Mouse (Mus musculus): ENCODE data around the gene Sirpb1c. TPM values are rescaled to one million over a fixed set of nuclear protein-coding genes. Genes with fewer than 3 reads are reported as not detected.
"Not testable (repeated sequence)": the region's sequence is repeated elsewhere in the genome, so short reads cannot be mapped to it uniquely, and the experiment has no call there.

Gene Sirpb1c
- 3.4 and 5.8 TPM in 2 replicates for polyA plus RNA-seq (2012; rRNA removed)

DNA sequence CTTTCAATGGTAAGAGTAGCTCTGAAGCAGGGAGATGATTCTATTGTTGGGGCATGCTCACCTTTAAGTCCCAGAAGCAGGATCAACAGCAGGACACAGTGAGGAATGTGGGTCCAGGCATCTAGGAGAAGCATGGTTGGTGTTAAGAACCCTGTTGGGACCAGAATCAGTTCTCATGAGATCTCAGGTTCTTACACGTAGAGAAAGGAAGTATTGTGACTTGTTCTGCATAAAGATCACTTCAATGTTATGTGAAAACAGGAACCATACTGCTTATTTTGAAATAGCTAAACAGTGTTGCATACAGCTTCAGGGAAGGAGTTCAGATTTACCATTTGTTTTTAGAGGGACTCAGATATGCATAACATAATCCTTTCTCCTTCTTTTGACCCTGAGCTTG is at the start of gene Sirpb1c:
TSS of gene Sirpb1c (minus strand) at position 249 of the 400 bp plus-strand sequence.
- 63% methylated on average over 1 of the region's 1 CpGs for WGBS
- not testable (repeated sequence) for H3K4me3 ChIP-seq (replicated peaks; ENCODE audit: extremely low read depth, low read depth, low read length); DNase-seq; H3K4me1 ChIP-seq (ENCODE audit: control insufficient read depth, insufficient read depth, low read length)

DNA sequence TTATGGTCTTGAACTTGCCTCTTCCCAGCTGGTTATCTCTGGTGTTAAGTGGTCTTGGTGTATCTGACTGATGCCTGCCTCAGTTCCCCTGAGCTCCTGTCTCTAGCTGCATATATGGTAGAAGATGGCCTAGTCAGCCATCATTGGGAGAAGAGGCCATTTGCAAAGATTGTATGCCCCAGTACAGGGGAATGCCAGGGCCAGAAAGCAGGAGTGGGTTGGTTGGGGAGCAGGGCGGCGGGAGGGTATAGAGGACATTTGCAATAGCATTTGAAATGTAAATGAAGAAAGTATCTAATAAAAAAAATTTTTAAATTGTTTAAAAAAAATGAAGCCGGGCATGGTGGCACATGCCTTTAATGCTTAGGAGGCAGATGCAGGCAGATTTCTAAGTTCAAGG is 38.1 kb upstream of the Sirpb1c start:
- no peaks in the 10 kb centered on the region for H3K4me1 ChIP-seq (ENCODE audit: control insufficient read depth, insufficient read depth, low read length)
- WGBS = 83% methylated on average over 3 of the region's 3 CpGs
- no peak for DNase-seq
- TF ChIP-seq POLR2A (IDR thresholded peaks at IDR 0.05; ENCODE audit: borderline replicate concordance, extremely low read depth, low read depth, low read length) = no peak
- no peak for TF ChIP-seq CTCF (IDR thresholded peaks at IDR 0.05; ENCODE audit: insufficient read depth, low read length)
- H3K4me3 ChIP-seq (replicated peaks; ENCODE audit: extremely low read depth, low read depth, low read length) = no peak overlapping the region

DNA sequence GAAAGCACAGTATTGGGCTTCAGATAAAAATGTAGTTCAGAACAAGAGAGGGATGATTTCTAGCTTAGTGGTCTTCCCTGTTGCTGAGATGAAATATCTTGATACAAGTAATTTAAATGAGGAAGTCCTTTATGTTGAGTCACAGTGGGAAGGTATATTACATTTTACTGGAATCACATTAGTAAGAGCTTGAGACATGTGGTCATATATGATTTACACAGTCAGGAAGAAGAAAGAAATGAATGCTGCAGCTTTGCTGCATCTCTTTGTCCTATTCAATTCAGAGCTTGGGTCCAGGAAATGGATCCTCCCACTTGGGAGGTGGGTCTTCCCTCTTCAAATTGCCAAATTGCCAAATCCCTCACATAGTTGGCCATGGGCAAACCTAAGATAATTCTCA is 7.4 kb upstream of the Sirpb1c start:
- not testable (repeated sequence) for DNase-seq; H3K4me3 ChIP-seq (replicated peaks; ENCODE audit: extremely low read depth, low read depth, low read length); H3K4me1 ChIP-seq (ENCODE audit: control insufficient read depth, insufficient read depth, low read length)

DNA sequence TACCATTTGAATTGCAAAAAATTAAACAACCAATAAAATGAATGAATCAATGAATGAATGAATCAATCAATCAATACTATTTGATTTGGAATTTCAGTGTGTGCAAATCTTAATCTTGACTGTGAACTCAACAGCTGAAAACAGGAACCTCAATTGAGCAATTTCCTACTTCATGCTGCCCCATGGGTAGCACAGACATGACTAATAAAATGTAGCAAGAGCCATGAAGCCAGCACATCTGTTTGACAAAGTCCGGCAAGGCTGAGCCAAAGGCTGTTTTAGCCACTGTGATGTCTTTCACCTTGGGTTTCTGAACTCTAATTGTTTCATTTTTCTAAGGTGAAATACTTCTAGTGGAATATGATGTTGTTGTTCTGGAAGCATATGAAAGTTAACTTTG is 1.6 kb upstream of the Sirpb1c start:
- 87% methylated on average over 1 of the region's 1 CpGs for WGBS
- no peak for DNase-seq
- TF ChIP-seq CTCF (IDR thresholded peaks at IDR 0.05; ENCODE audit: insufficient read depth, low read length) (no peak), POLR2A (IDR thresholded peaks at IDR 0.05; ENCODE audit: borderline replicate concordance, extremely low read depth, low read depth, low read length) (no peak)
- no peaks in the 10 kb centered on the region for H3K4me1 ChIP-seq (ENCODE audit: control insufficient read depth, insufficient read depth, low read length)
- H3K4me3 ChIP-seq (replicated peaks; ENCODE audit: extremely low read depth, low read depth, low read length) = no peak overlapping the region

DNA sequence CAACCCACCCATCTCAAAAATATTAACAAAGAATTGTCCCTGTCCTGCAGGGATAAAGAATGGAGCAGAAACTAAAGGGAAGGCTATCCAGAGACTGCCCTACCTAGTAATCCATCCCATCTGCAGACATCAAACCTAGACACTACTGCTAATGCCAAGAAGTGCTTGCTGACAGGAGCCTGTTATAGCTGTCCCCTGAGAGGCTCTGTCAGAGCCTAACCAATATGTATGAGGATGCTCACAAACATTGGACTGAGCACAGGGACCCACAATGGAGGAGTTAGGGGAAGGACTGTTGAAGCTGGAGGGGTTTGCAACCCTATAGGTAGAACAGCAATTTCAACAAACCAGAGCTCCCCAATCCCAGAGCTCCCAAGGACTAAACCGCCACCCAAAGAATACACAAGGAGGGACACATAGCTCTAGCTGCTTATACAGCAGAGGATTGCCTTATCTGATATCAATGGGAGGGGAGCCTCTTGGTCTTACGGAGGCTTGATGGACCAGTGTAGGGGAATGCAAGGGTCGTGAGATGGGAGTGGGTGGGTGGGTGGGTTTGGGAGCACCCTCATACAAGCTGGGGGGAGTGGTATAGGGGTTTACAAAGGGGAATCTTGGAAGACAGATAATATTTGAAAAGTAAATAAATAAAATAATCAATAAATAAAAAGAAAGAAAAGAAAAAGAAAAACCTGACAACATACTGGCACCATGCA is 838 bp downstream of the Sirpb1c start:
- WGBS = 63% methylated on average over 3 of the region's 3 CpGs
- DNase-seq = no peak
- Histone ChIP-seq H3K4me3 (replicated peaks; ENCODE audit: extremely low read depth, low read depth, low read length) (no peak overlapping the region), H3K4me1 (ENCODE audit: control insufficient read depth, insufficient read depth, low read length) (no peaks in the 10 kb centered on the region)
- TF ChIP-seq CTCF (IDR thresholded peaks at IDR 0.05; ENCODE audit: insufficient read depth, low read length) (no peak), POLR2A (IDR thresholded peaks at IDR 0.05; ENCODE audit: borderline replicate concordance, extremely low read depth, low read depth, low read length) (no peak)

DNA sequence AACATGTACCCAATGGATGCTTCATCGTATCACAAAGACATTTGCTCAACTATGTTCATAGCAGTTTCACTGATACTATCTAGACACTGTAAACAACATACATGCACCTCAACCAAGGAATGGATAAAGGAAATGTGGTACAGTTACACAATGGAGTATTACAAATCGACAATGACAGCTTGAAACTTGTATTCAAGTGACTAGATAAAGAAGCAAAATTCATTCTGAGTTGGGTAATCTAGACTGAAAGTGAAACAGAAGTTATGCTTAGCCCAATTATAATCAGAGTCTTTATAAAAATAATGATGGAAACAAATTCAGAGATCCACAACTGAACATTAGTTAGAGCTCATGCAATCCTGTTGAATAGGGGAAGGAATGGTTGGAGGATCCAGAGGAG is 74.7 kb downstream of the Sirpb1c start:
- not testable (repeated sequence) for DNase-seq; H3K4me3 ChIP-seq (replicated peaks; ENCODE audit: extremely low read depth, low read depth, low read length); H3K4me1 ChIP-seq (ENCODE audit: control insufficient read depth, insufficient read depth, low read length)
- 56% methylated on average over 2 of the region's 2 CpGs for WGBS

Other genes with a start within 250 kb of the Sirpb1c start
- gene Gm5150, start 157.9 kb upstream of the Sirpb1c start, polyA plus RNA-seq (2012; rRNA removed) = 0.81 and 1.7 TPM in 2 replicates

Data from lung, adult 2 months (tissue).